Mouse (Mus musculus): Measurements from ENCODE around the gene Mgam. TPM values are rescaled to one million over a fixed set of nuclear protein-coding genes. Genes with fewer than 3 reads are reported as not detected.
A peak's percentile ranks its signal among the peaks of the same experiment; 100 is the strongest.

Mgam gene
- polyA plus RNA-seq, 1 experiment from 2014 or later: 37.0 TPM

DNA sequence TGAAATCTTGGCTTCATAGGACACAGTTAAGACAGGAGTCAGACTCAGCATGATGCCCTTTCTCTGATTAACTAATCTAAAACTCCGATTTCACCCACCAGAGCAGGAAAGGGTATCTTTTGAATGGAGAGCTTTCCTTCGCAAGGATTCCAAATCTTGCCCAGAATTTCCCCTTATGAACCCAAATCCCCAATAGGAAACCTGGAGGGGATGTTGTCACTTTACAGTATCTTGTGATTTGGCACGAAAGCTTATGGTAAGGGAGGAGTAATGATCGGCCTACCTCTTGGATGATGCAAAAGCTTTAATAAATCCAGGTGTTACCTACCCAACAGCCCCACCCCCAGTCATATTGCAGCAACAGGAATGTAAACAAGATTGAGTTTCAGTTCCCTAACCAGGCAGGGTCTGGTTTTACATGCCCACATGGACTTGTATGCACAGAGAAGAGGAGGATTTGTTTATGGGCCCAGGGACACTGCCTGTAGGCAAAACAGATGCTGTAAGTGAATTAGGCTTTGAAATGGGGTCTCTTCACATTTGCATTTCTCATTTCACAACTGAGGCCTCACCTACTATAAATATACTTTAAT is 15.3 kb upstream of the Mgam start, which contains the start of gene Tas2r138:
Gene Tas2r138 (minus strand): TSS at position 51 of the 593 bp plus-strand sequence.
- Histone ChIP-seq H3K4me1 (replicated peaks; ENCODE audit: control insufficient read depth, insufficient read depth, low read length) (no peaks in the 10 kb centered on the region), H3K9ac (ENCODE audit: low read length) (no peak within 1 kb of the TSS), H3K27ac (ENCODE audit: low read depth) (no peak within 1 kb of the TSS), H3K9me3 (ENCODE audit: control insufficient read depth, low read length) (no peaks in the 10 kb centered on the region), H3K27me3 (replicated peaks; ENCODE audit: control insufficient read depth, insufficient read depth, low read length) (no peaks in the 10 kb centered on the region), H3K36me3 (ENCODE audit: control insufficient read depth, insufficient read depth, low read length) (no peaks in the 10 kb centered on the region), H3K4me2 (ENCODE audit: low read length) (no peak within 1 kb of the TSS), H3K4me3 (ENCODE audit: low read depth, low read length) (no peak within 1 kb of the TSS)
- DNase-seq (ENCODE audit: low spot score): no peak
- WGBS: 89% methylated on average over 4 of the region's 4 CpGs
- no peak for ATAC-seq (replicated peaks; ENCODE audit: low FRiP score, low TSS enrichment, low read depth)

DNA sequence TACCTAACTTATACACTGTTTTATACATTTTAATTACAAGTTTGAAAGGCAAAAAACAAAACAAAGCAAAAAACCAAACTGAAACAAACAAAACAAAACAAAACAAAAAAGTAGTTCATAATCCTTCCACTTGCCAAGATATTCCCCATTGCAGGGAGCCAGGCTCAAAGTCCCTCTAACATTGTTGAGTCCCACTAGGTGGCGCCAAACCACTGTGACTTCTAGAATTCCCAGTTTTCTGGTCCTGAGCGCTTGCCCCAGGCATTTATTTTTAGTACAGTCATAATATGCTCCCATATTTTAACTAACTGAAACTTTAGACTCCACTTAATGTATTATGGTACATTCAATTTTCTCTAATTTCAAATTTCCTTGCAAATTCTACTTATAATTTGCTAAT is 10.7 kb upstream of the Mgam start:
- no peak overlapping the region for H3K4me2 ChIP-seq (ENCODE audit: low read length)
- no peaks in the 10 kb centered on the region for H3K27me3 ChIP-seq (replicated peaks; ENCODE audit: control insufficient read depth, insufficient read depth, low read length)
- DNase-seq (ENCODE audit: low spot score) (peak; percentile 83), ATAC-seq (replicated peaks; ENCODE audit: low FRiP score, low TSS enrichment, low read depth) (0 out of 2 replicates have a peak, but pooled peaks have one; percentile 72)
- no peaks in the 10 kb centered on the region for H3K36me3 ChIP-seq (ENCODE audit: control insufficient read depth, insufficient read depth, low read length)
- H3K27ac ChIP-seq (ENCODE audit: low read depth): no peak overlapping the region
- H3K9ac ChIP-seq (ENCODE audit: low read length): no peak overlapping the region
- H3K4me1 ChIP-seq (replicated peaks; ENCODE audit: control insufficient read depth, insufficient read depth, low read length): no peaks in the 10 kb centered on the region
- no peaks in the 10 kb centered on the region for H3K9me3 ChIP-seq (ENCODE audit: control insufficient read depth, low read length)
- H3K4me3 ChIP-seq (ENCODE audit: low read depth, low read length): no peak overlapping the region
- WGBS: 16% methylated on average over 2 of the region's 2 CpGs

DNA sequence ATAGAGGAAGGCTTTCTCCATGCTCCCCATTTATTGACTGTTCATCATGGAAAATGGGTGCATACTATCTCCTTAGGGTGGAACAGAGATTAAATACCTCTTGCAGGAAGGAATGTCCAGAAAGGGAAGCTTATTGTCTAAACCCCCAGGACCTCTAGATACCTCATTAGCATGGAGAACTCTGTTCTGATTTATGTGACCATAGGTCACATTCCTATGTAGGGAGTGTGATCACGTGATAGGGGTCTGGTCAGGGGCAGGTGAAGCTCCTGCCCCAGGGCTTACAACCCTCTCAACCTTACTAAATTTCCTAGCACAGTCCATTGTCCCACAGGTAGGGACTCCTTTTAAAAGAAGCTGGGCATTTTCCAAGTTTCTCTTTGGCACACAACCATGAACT is 2.5 kb upstream of the Mgam start:
- no peak for ATAC-seq (replicated peaks; ENCODE audit: low FRiP score, low TSS enrichment, low read depth)
- no peak for DNase-seq (ENCODE audit: low spot score)

DNA sequence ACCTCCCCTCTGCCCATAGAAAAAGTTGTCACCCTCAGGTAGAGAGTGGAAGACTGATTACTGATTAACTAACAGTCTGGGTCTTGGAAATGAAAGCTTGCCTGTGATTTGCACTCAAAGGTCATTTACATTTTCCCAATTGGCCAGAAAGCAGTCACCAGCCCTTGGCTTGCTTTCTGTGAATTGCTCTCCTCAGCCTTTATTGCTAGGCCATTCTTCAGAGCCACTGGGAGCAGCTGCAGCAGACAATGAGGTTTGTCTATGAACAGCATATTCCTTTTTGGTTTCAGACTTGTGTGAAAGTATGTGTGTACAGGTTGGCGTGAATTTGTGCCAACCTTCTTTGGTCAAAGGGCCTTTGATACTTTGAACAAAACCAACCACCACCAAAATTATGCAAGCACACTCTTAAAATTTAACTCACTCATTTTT is 6.0 kb downstream of the Mgam start:
- Histone ChIP-seq H3K27me3 (replicated peaks; ENCODE audit: control insufficient read depth, insufficient read depth, low read length) (no peaks in the 10 kb centered on the region), H3K36me3 (ENCODE audit: control insufficient read depth, insufficient read depth, low read length) (no peaks in the 10 kb centered on the region), H3K4me3 (ENCODE audit: low read depth, low read length) (peak overlapping the region; percentile 14), H3K27ac (ENCODE audit: low read depth) (peak overlapping the region; percentile 8), H3K9ac (ENCODE audit: low read length) (no peak overlapping the region), H3K4me1 (replicated peaks; ENCODE audit: control insufficient read depth, insufficient read depth, low read length) (no peaks in the 10 kb centered on the region; the same call in 1 of the 2 replicates), H3K9me3 (ENCODE audit: control insufficient read depth, low read length) (no peaks in the 10 kb centered on the region), H3K4me2 (ENCODE audit: low read length) (peak overlapping the region; percentile 36)
- WGBS: 71% methylated on average over 1 of the region's 1 CpGs
- DNase-seq (ENCODE audit: low spot score) (no peak), ATAC-seq (replicated peaks; ENCODE audit: low FRiP score, low TSS enrichment, low read depth) (peak; percentile 75)

More for the DNA sequence above, 2.5 kb upstream of the Mgam start:
- no peak overlapping the region for H3K4me2 ChIP-seq (ENCODE audit: low read length)
- no peak overlapping the region for H3K4me3 ChIP-seq (ENCODE audit: low read depth, low read length)
- no peaks in the 10 kb centered on the region for H3K27me3 ChIP-seq (replicated peaks; ENCODE audit: control insufficient read depth, insufficient read depth, low read length)
- H3K27ac ChIP-seq (ENCODE audit: low read depth): no peak overlapping the region
- no peaks in the 10 kb centered on the region for H3K36me3 ChIP-seq (ENCODE audit: control insufficient read depth, insufficient read depth, low read length)
- no peaks in the 10 kb centered on the region for H3K4me1 ChIP-seq (replicated peaks; ENCODE audit: control insufficient read depth, insufficient read depth, low read length)
- no peaks in the 10 kb centered on the region for H3K9me3 ChIP-seq (ENCODE audit: control insufficient read depth, low read length)
- no peak overlapping the region for H3K9ac ChIP-seq (ENCODE audit: low read length)
- 45% methylated on average over 1 of the region's 1 CpGs for WGBS

DNA sequence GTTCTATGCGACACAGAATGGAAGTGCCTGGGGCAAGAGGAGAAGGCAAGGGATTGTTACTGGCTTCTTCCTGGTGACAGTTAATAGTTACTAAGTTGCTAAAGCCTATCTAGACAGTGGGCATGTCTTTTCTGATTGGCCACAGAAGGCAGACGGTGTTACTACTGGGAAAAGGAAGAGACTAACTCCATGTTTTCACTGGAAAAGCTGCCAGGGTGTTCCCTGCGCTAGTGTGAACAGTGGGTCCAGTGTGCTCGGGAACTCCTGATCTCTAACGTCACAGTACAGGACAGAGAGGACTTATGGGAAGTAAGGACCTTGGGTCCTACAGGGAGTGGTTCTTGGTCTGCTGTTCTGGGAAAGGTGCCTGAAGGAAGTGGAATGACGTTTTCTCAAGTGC is 6.9 kb downstream of the Mgam start:
- peak; percentile 69 for ATAC-seq (replicated peaks; ENCODE audit: low FRiP score, low TSS enrichment, low read depth)
- Histone ChIP-seq H3K9me3 (ENCODE audit: control insufficient read depth, low read length) (no peaks in the 10 kb centered on the region), H3K27ac (ENCODE audit: low read depth) (peak overlapping the region; percentile 8; the same call in 1 of the 2 replicates), H3K4me1 (replicated peaks; ENCODE audit: control insufficient read depth, insufficient read depth, low read length) (no peaks in the 10 kb centered on the region; the same call in 1 of the 2 replicates), H3K27me3 (replicated peaks; ENCODE audit: control insufficient read depth, insufficient read depth, low read length) (no peaks in the 10 kb centered on the region), H3K4me3 (ENCODE audit: low read depth, low read length) (peak overlapping the region; percentile 14), H3K9ac (ENCODE audit: low read length) (no peak overlapping the region), H3K4me2 (ENCODE audit: low read length) (peak overlapping the region; percentile 36), H3K36me3 (ENCODE audit: control insufficient read depth, insufficient read depth, low read length) (no peaks in the 10 kb centered on the region)
- 62% methylated on average over 6 of the region's 6 CpGs for WGBS
- no peak for DNase-seq (ENCODE audit: low spot score)

DNA sequence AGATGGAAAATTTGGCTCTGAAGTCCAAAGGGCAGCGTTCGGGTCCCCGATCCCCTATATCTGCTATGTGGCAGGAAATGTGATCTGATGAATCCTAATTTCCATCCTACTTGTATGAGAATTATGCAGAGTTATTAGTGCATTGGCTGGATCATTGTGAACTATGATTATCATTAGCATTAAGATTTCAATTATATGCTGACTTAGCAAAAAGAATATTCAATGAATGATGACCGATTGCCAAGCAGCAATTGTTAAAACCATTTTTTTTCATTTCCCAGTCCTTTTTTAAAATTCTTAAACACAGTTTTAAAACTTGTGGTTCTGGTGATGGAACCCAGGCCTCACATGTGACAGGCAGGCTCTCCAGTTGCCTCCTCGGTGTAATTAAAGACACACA is 9.1 kb downstream of the Mgam start:
- Histone ChIP-seq H3K27me3 (replicated peaks; ENCODE audit: control insufficient read depth, insufficient read depth, low read length) (no peaks in the 10 kb centered on the region), H3K36me3 (ENCODE audit: control insufficient read depth, insufficient read depth, low read length) (no peaks in the 10 kb centered on the region), H3K4me3 (ENCODE audit: low read depth, low read length) (no peak overlapping the region), H3K27ac (ENCODE audit: low read depth) (no peak overlapping the region), H3K4me2 (ENCODE audit: low read length) (no peak overlapping the region), H3K9ac (ENCODE audit: low read length) (no peak overlapping the region), H3K9me3 (ENCODE audit: control insufficient read depth, low read length) (no peaks in the 10 kb centered on the region), H3K4me1 (replicated peaks; ENCODE audit: control insufficient read depth, insufficient read depth, low read length) (peaks cover 4% of the 10 kb centered on the region; the same call in 1 of the 2 replicates)
- ATAC-seq (replicated peaks; ENCODE audit: low FRiP score, low TSS enrichment, low read depth) (no peak), DNase-seq (ENCODE audit: low spot score) (no peak)
- 79% methylated on average over 5 of the region's 5 CpGs for WGBS

DNA sequence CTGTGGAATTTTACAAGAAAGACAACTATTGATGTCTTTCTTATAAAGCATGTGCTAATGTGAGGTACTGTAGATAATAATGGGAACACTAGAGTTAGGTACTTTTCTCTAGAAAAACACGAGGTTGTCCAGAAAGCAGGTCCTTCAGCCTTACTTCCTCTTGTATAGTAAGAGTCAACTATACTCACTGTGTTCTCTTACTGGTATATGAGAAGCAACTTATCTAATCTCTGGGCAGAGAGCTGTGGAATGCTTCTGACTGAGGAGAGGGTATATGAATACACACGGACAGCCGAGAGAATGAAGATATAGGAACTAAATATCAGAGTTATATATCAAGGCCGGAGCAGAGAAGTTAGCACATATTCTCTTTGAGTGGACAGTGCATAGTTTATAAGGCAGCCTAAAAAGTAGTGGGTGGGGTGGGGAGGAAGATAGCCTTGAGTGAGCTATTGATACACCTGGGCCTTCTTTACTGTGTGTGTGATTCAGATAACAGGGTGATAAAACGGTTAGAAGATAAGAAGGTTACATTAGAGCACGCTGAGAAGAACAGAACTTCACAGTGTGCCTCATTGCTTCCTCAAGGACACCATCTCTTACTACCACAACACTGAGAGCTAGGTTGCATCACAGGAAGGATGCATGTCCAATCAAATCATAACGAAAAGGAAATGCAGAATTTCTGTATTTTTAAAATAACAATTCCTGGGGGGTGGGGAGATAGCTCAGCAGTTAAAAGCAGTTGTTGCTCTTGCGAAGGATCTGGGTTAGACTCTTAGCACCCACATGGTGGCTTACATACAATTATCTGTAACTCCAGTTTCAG is 12.3 kb downstream of the Mgam start:
- WGBS: 67% methylated on average over 8 of the region's 8 CpGs
- no peak overlapping the region for H3K27ac ChIP-seq (ENCODE audit: low read depth)
- no peaks in the 10 kb centered on the region for H3K36me3 ChIP-seq (ENCODE audit: control insufficient read depth, insufficient read depth, low read length)

DNA sequence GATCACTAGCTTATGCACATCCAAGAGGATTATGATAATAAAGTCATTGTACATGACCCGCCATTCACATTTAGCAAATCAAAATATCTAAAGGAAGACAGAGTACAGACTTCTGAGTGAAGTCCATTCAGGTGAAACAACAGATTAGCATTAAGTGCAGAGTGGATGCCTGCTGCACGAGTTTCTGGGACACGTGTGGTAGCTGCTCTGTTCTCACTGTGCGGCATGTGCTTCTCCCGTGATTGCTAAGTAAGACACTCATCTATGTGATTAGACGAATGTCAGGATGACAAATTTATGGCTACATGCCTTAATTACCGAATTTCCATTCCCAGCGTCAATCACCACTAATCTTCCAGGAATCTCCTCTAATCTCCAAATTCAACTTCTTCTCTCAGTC is 17.1 kb downstream of the Mgam start:
- no peak for ATAC-seq (replicated peaks; ENCODE audit: low FRiP score, low TSS enrichment, low read depth)
- Histone ChIP-seq H3K4me1 (replicated peaks; ENCODE audit: control insufficient read depth, insufficient read depth, low read length) (0 out of 2 replicates have a peak, but pooled peaks cover 4% of the 10 kb centered on the region), H3K4me2 (ENCODE audit: low read length) (no peak overlapping the region), H3K36me3 (ENCODE audit: control insufficient read depth, insufficient read depth, low read length) (no peaks in the 10 kb centered on the region), H3K9ac (ENCODE audit: low read length) (no peak overlapping the region), H3K27me3 (replicated peaks; ENCODE audit: control insufficient read depth, insufficient read depth, low read length) (no peaks in the 10 kb centered on the region), H3K4me3 (ENCODE audit: low read depth, low read length) (no peak overlapping the region), H3K9me3 (ENCODE audit: control insufficient read depth, low read length) (no peaks in the 10 kb centered on the region), H3K27ac (ENCODE audit: low read depth) (no peak overlapping the region)
- WGBS: 74% methylated on average over 8 of the region's 8 CpGs
- DNase-seq (ENCODE audit: low spot score): no peak

More for the DNA sequence above, 12.3 kb downstream of the Mgam start:
- DNase-seq (ENCODE audit: low spot score) (no peak), ATAC-seq (replicated peaks; ENCODE audit: low FRiP score, low TSS enrichment, low read depth) (peak; percentile 83)
- Histone ChIP-seq H3K27me3 (replicated peaks; ENCODE audit: control insufficient read depth, insufficient read depth, low read length) (no peaks in the 10 kb centered on the region), H3K4me2 (ENCODE audit: low read length) (no peak overlapping the region), H3K4me3 (ENCODE audit: low read depth, low read length) (no peak overlapping the region), H3K4me1 (replicated peaks; ENCODE audit: control insufficient read depth, insufficient read depth, low read length) (peaks cover 4% of the 10 kb centered on the region; the same call in 1 of the 2 replicates), H3K9ac (ENCODE audit: low read length) (no peak overlapping the region), H3K9me3 (ENCODE audit: control insufficient read depth, low read length) (no peaks in the 10 kb centered on the region)
